Mouse (Mus musculus) liver, embryonic 15.5 days (tissue): ENCODE data around the gene Mapkapk2. TPM values are rescaled to one million over a fixed set of nuclear protein-coding genes. Genes with fewer than 3 reads are reported as not detected.

ENCODE experiments used
- ATAC-seq: fragments of 200-750 bp; cut with Nextera tagmentation; 2 replicates; pipeline ENCODE4 v1.8.0; 2017; ENCODE audit warnings: moderate number of reproducible peaks, mild to moderate bottlenecking, moderate library complexity; ENCODE audit not compliant: insufficient read depth
- H3K27ac ChIP-seq: fragments of 300-500 bp; sonication (generic); replicated peaks from 2 replicates; pipeline ENCODE4 v1.5.1; 2015; ENCODE audit warnings: mild to moderate bottlenecking, inconsistent platforms
- H3K27me3 ChIP-seq: fragments of 300-500 bp; sonication (generic); 2 replicates; pipeline ENCODE4 v1.6.1; 2015; ENCODE audit warnings: mild to moderate bottlenecking, inconsistent platforms
- H3K36me3 ChIP-seq: fragments of 300-500 bp; sonication (generic); replicated peaks from 2 replicates; pipeline ENCODE4 v1.6.1; 2015; ENCODE audit warnings: moderate library complexity, mild to moderate bottlenecking, inconsistent platforms
- H3K4me1 ChIP-seq: fragments of 300-500 bp; sonication (generic); replicated peaks from 2 replicates; pipeline ENCODE4 v1.6.1; 2015; ENCODE audit warnings: inconsistent platforms
- H3K4me2 ChIP-seq: fragments of 300-500 bp; sonication (generic); 2 replicates; pipeline ENCODE4 v1.6.1; 2015; ENCODE audit warnings: moderate library complexity, mild to moderate bottlenecking, inconsistent platforms
- H3K4me3 ChIP-seq: fragments of 300-500 bp; sonication (generic); replicated peaks from 2 replicates; pipeline ENCODE4 v1.5.1; 2015; ENCODE audit warnings: mild to moderate bottlenecking, inconsistent platforms
- H3K9ac ChIP-seq: fragments of 300-500 bp; sonication (generic); 2 replicates; pipeline ENCODE4 v1.6.1; 2015; ENCODE audit warnings: moderate library complexity, mild to moderate bottlenecking, inconsistent platforms
- H3K9me3 ChIP-seq: fragments of 300-500 bp; sonication (generic); replicated peaks from 2 replicates; pipeline ENCODE4 v1.6.1; 2016; ENCODE audit warnings: inconsistent platforms
- WGBS: fragments of 180-500 bp; shearing (Covaris S2); methylation state at CpG from one replicate; pipeline ENCODE4 v1.1.7; 2015; ENCODE audit warnings: mixed read lengths; ENCODE audit not compliant: insufficient replicate concordance; 5-methylcytosine and 5-hydroxymethylcytosine counted together
- polyA plus RNA-seq: library from polyadenylated mRNA; unstranded; fragments of >200 nt; fragmentation: Nextera tagmentation; extraction: Ambion mirVana; gene quantifications from 2 replicates; pipeline ENCODE4 v1.2.1, GENCODE M21; 2015

The Mapkapk2 gene
- polyA plus RNA-seq, 1 experiment from 2014 or later: 13.0 TPM

GRCm38 (mm10) chr1:131110525-131111106 is 13.0 kb upstream of the Mapkapk2 start:
- Histone ChIP-seq H3K9me3 (no peaks in the 10 kb centered on the region), H3K9ac (no peak overlapping the region), H3K4me1 (no peaks in the 10 kb centered on the region), H3K4me2 (no peak overlapping the region), H3K27me3 (peaks cover 10% of the 10 kb centered on the region; the same call in 1 of the 2 replicates), H3K36me3 (no peaks in the 10 kb centered on the region), H3K27ac (no peak overlapping the region), H3K4me3 (no peak overlapping the region)
- no peak for ATAC-seq
- WGBS: 32% methylated on average over 12 of the region's 12 CpGs

DNA sequence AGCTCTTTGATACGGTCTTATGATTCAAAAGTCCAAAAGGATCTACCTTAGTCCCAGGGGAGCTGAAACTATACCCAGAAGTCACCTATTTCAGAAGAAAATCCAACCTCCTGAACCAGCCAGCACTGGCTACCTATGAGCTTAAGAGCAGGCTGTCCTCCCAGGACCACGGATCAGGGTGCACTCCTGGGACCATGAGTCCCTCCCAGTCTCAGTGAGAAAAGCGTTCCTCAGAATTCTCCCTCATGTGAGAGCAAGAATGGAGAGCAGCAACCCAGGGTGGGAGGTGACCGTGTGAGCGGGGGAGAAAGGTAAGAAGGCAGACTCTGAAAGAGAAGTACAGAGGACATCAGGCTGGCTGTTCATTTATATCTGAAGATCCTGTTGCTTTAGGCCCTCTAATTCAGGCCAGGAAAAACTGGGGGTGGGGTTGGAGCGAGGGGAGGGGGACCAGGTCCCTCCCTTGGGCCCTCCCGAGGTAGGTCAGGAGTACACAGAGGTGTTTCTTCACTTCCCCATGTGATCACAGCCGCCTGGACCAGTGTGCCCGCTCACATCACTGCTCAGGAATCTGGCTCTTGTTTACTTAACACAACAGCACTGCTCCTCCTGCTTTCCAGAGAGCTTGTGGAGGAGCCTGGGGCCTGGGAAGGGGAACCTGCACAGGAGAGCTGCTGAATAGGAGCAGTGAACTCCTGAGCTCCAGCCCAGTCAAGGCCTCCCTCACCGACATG is 10.1 kb upstream of the Mapkapk2 start:
- Histone ChIP-seq H3K27me3 (peaks cover 7% of the 10 kb centered on the region; the same call in 1 of the 2 replicates), H3K4me2 (no peak overlapping the region), H3K4me3 (no peak overlapping the region), H3K36me3 (no peaks in the 10 kb centered on the region), H3K27ac (no peak overlapping the region), H3K4me1 (peaks cover 8% of the 10 kb centered on the region; the same call in 1 of the 2 replicates), H3K9me3 (no peaks in the 10 kb centered on the region), H3K9ac (no peak overlapping the region)
- WGBS: 61% methylated on average over 10 of the region's 10 CpGs
- ATAC-seq: peak; percentile 59

- WGBS: 31% methylated on average over 10 of the region's 10 CpGs
These were observed 6.3 kb upstream of the Mapkapk2 start for GRCm38 (mm10) chr1:131103776-131104424.

GRCm38 (mm10) chr1:131100808-131101207 is 3.2 kb upstream of the Mapkapk2 start:
- ATAC-seq: no peak
- no peaks in the 10 kb centered on the region for H3K36me3 ChIP-seq
- H3K9me3 ChIP-seq: no peaks in the 10 kb centered on the region
- peaks cover 32% of the 10 kb centered on the region for H3K4me1 ChIP-seq
- H3K27me3 ChIP-seq: peaks cover 22% of the 10 kb centered on the region
- 76% methylated on average over 1 of the region's 1 CpGs for WGBS
- H3K4me2 ChIP-seq: no peak overlapping the region
- no peak overlapping the region for H3K9ac ChIP-seq
- no peak overlapping the region for H3K4me3 ChIP-seq
- no peak overlapping the region for H3K27ac ChIP-seq

More at GRCm38 (mm10) chr1:131103776-131104424, 6.3 kb upstream of the Mapkapk2 start:
- no peak overlapping the region for H3K27ac ChIP-seq
- ATAC-seq: no peak
- H3K4me2 ChIP-seq: peak overlapping the region; percentile 1; the same call in 1 of the 2 replicates
- H3K4me3 ChIP-seq: no peak overlapping the region
- peaks cover 8% of the 10 kb centered on the region; the same call in 1 of the 2 replicates for H3K4me1 ChIP-seq
- H3K27me3 ChIP-seq: peaks cover 7% of the 10 kb centered on the region; the same call in 1 of the 2 replicates
- H3K9me3 ChIP-seq: no peaks in the 10 kb centered on the region
- H3K36me3 ChIP-seq: no peaks in the 10 kb centered on the region
- H3K9ac ChIP-seq: no peak overlapping the region

DNA sequence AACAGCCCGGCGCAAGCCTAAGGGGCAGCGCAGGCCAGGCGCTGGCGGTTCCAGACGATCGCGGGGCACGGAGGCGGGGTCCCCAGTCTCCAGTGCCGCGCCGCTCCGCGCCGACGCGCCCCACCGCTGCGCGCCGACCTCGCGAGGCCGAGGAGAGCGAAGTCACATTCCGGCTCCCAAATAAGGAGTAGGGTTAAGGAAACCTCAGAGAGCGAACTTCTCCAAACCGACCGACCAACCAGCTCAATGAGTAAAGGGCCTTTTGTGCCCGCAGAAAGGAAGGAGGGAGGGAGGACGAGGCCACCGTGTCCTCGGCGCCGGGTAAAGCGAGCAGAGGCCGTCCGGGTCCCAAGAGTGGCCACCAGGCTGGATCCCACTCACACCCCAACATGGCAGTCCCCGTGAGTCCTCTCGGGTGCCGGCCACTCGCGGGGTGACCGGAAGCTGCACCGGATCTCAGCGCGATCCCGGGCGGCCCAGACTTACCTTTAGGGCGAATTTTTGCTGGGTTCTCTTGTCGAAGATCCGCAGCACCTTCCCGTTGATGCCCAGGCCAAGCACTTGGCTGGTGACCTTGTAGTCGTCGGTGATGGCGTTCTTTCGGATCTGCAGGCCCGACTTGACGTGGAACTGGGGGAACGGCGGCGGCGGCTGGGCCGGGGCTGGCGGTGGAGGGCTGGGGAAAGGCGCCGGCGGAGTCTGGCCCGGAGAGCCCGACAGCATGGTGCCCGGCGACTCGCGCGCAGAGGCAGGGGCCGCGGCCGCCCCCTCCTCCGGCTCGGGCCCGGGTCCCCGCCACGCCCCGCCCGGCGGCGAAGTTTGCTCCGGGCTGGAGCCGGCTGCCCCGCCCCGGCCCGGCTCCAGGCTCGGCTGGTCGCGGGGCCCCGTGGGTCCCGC is 575 bp downstream of the Mapkapk2 start:
- H3K27ac ChIP-seq: peak overlapping the region; percentile 77
- peaks cover 59% of the 10 kb centered on the region for H3K4me1 ChIP-seq
- H3K9ac ChIP-seq: peak overlapping the region; percentile 86
- no peaks in the 10 kb centered on the region for H3K36me3 ChIP-seq
- H3K27me3 ChIP-seq: peaks cover 24% of the 10 kb centered on the region
- under 1% methylated on average over 90 of the region's 98 CpGs for WGBS
- H3K4me2 ChIP-seq: peak overlapping the region; percentile 98
- H3K4me3 ChIP-seq: peak overlapping the region; percentile 88
- peak; percentile 45 for ATAC-seq
- H3K9me3 ChIP-seq: no peaks in the 10 kb centered on the region

GRCm38 (mm10) chr1:131096132-131096695 is 1.4 kb downstream of the Mapkapk2 start:
- ATAC-seq: no peak
- WGBS: 11% methylated on average over 9 of the region's 9 CpGs
- Histone ChIP-seq H3K27me3 (peaks cover 24% of the 10 kb centered on the region), H3K9ac (peak overlapping the region; percentile 86), H3K4me2 (peak overlapping the region; percentile 98), H3K9me3 (no peaks in the 10 kb centered on the region), H3K4me3 (peak overlapping the region; percentile 88), H3K27ac (peak overlapping the region; percentile 77), H3K36me3 (no peaks in the 10 kb centered on the region), H3K4me1 (peaks cover 65% of the 10 kb centered on the region)

- H3K27ac ChIP-seq: peak overlapping the region; percentile 77; the same call in 1 of the 2 replicates
- WGBS: 25% methylated on average over 8 of the region's 8 CpGs
These were observed 2.1 kb downstream of the Mapkapk2 start for GRCm38 (mm10) chr1:131095574-131095973.

GRCm38 (mm10) chr1:131093889-131094288 is 3.7 kb downstream of the Mapkapk2 start:
- Histone ChIP-seq H3K9me3 (no peaks in the 10 kb centered on the region), H3K27me3 (peaks cover 24% of the 10 kb centered on the region), H3K9ac (no peak overlapping the region), H3K27ac (no peak overlapping the region), H3K4me3 (no peak overlapping the region), H3K36me3 (no peaks in the 10 kb centered on the region), H3K4me2 (no peak overlapping the region), H3K4me1 (peaks cover 88% of the 10 kb centered on the region)
- no peak for ATAC-seq
- WGBS: 68% methylated on average over 8 of the region's 8 CpGs

More at GRCm38 (mm10) chr1:131095574-131095973, 2.1 kb downstream of the Mapkapk2 start:
- Histone ChIP-seq H3K4me1 (peaks cover 71% of the 10 kb centered on the region), H3K9ac (no peak overlapping the region), H3K4me3 (peak overlapping the region; percentile 88), H3K36me3 (no peaks in the 10 kb centered on the region), H3K27me3 (peaks cover 24% of the 10 kb centered on the region), H3K9me3 (no peaks in the 10 kb centered on the region), H3K4me2 (peak overlapping the region; percentile 98)
- ATAC-seq: no peak

GRCm38 (mm10) chr1:131092846-131093245 is 4.8 kb downstream of the Mapkapk2 start:
- ATAC-seq: no peak
- H3K9me3 ChIP-seq: no peaks in the 10 kb centered on the region
- H3K27me3 ChIP-seq: peaks cover 24% of the 10 kb centered on the region
- H3K36me3 ChIP-seq: no peaks in the 10 kb centered on the region
- H3K4me3 ChIP-seq: no peak overlapping the region
- 84% methylated on average over 3 of the region's 3 CpGs for WGBS
- no peak overlapping the region for H3K9ac ChIP-seq
- peaks cover 89% of the 10 kb centered on the region for H3K4me1 ChIP-seq
- H3K4me2 ChIP-seq: no peak overlapping the region
- H3K27ac ChIP-seq: no peak overlapping the region

DNA sequence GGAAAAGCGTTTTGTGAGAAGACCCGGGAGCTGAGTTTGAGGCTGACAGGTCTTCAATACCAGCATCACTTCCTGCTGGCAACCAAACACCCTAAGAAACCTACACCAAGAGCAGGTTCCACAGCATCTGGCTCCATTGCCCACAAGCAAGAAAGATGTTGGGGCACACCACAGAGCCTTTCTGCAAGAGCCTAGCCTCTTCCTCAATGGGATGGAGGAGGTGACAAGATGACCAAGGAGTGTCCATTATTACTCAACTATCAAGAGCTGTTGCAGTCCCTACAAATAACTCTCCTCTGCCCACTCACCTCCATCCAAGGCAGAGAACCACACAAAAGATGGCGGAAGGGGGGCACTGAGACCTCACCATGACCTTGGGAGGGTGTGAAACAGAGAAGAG is 5.5 kb downstream of the Mapkapk2 start:
- Histone ChIP-seq H3K9ac (no peak overlapping the region), H3K36me3 (no peaks in the 10 kb centered on the region), H3K4me1 (peaks cover 88% of the 10 kb centered on the region), H3K9me3 (no peaks in the 10 kb centered on the region), H3K4me2 (no peak overlapping the region), H3K27ac (no peak overlapping the region), H3K4me3 (no peak overlapping the region), H3K27me3 (peaks cover 23% of the 10 kb centered on the region)
- 49% methylated on average over 3 of the region's 3 CpGs for WGBS
- ATAC-seq: no peak
